Mouse (Mus musculus) urinary bladder, adult 2 months (tissue): ENCODE data around the gene Tfec. TPM values are rescaled to one million over a fixed set of nuclear protein-coding genes. Genes with fewer than 3 reads are reported as not detected.

ENCODE experiments used
- DNase-seq: peaks from one replicate; pipeline ENCODE4 v3.0.0; 2022; ENCODE audit warnings: low spot score
- polyA plus RNA-seq: library from polyadenylated mRNA; depleted of rRNA; stranded (reverse); fragments of >200 nt; gene quantifications from 2 replicates; pipeline ENCODE4 v1.2.3, GENCODE M21; 2012; rRNA removed

The Tfec gene
- polyA plus RNA-seq: 2.2 and 3.0 TPM in 2 replicates

DNA sequence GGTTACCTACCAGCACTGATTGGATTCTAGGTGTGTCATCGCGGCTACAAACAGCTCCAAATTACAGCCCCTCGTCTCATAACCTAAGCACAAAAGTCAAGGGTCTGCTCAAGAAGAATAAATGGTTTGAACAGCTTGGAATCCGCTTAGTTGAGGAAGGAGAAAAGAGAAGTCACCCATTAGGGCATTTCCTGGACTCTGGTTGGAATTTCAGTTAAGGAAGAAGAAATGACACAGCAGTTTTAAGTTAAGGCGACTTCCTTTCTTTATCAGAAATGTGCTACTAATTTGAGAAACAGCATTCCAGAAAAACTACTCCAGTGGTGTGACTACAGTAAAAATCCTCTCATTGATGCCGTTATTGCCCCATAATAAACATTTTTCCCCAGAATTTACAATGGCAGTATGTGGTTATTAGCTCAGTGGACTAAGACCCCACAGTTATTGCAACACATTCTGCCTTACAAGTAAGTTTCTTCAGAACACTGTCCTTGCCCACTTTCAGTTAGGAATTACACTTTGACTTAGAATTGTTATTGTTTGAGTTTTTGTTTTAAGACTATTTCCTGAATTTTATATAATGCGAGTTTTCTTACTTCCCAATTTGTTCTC, at the start of gene Tfec:
Gene Tfec, minus strand, starts transcription at position 191 of the 612 bp plus-strand sequence.
- no peak for DNase-seq

DNA sequence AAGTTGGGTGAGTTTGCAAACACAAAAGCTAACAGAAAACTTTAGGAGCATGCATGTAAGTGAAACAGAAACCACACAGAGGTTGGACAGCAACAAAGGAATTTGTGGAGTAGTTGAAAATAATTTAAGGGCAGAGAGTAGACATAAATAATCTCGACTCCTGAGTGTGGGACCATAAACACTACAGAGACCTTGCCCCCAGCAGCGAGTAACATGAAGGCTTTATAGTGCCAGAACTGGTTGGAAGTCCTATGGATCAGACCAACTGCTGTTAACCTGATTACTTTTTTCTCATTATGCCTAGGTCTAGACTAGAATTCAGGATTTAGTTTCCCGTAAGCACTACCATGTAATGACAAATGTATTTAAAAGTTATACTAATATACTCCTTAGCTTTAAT, 49.6 kb upstream of the Tfec start:
- no peak for DNase-seq

DNA sequence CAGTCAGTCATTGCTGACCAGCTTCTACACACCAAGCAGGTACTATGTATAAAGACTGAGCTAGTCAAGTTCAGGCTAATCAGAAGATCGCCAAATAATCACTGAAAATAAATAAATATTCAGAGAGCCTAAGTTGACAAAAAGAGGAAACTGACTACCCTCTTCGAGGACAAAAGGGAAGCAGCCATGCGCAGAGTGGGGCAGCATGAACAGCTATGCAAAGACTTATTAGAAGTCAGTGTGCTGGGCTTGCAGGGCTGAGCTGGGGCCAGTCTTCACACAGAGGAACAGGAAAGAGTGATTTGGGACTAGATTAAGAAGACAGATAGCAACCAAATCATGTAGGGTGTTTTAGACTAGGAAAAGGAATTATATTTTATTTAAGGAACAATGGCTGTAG, 45.3 kb upstream of the Tfec start:
- no peak for DNase-seq

DNA sequence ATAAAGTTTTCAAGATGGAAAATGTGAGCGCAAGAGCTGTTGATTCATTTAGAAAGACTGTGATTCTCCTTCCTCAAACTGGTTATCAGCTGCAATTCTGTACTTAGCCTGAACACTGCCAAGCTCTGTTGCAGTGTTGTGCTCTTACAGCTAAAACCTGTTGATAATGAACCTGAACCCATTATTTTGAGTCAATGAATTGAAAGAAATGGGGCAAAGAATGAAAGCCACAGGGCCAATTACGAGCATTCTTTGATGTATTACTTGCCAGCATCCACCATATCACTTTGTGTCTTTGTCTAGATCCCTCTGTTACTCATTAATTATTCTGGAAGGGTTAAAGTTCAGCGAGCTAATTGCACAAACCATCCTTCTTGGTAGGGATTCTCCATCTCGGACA, 44.2 kb upstream of the Tfec start:
- no peak for DNase-seq

DNA sequence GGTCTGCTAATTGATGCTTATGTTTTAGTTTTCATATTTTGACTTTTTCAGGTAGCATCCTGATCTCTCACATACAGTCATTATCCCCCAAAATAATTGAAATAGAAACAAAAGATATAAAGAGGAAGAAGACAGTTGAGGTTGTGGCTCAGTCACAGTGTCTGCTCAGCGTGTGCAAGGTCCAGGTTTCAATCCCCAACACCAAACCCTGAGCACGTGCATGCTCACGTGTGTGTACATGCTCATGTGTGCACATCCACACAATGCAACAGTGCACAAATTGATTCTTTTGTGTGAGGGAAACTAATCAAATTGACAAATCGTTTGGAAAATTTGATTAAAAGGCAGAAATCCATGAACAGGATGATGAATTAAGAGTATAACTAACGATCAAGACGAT, 32.8 kb upstream of the Tfec start:
- no peak for DNase-seq

DNA sequence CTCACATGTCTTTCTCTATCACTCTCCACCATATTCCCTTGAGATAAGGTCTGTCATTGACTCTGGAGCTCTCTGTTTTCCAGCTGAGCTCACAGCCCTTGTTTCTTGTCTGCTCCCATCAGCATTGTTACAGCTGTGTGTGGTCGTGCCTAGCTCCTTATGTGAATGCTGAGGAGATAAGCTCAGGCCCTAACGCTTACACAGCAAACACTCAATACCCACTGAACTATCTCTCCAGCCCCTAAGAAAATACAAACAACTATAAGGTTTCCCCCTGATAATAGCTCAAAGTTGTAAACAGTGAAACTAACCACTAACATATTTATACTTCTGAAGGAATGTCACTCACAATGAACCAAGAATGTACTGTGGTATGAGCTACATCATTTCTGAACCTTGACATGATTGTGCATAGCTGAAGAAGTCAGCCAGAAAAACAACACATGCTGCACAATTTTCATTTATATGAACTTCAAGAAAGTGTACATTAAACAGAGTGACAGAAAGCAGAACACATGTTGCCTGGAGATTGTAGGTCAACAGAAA, 21.9 kb upstream of the Tfec start:
- no peak for DNase-seq

DNA sequence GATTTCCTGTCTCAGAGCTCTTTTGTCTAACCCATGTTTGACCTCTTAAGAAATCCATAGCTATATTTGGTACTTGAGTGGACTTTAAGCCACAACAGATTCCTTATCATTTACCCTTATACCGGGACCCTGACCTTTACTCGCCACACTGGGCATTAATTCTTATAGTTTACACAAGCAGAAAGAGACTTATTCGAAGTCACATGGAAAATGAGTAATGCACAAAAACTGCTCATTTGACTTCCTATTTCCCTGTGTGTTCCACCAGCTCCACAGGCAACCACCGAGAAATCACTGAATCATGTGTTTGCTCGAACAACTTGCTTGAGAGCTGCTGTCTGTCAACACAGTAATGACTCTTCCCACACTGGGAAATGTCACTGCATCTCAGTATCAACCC, 6.4 kb downstream of the Tfec start:
- no peak for DNase-seq

DNA sequence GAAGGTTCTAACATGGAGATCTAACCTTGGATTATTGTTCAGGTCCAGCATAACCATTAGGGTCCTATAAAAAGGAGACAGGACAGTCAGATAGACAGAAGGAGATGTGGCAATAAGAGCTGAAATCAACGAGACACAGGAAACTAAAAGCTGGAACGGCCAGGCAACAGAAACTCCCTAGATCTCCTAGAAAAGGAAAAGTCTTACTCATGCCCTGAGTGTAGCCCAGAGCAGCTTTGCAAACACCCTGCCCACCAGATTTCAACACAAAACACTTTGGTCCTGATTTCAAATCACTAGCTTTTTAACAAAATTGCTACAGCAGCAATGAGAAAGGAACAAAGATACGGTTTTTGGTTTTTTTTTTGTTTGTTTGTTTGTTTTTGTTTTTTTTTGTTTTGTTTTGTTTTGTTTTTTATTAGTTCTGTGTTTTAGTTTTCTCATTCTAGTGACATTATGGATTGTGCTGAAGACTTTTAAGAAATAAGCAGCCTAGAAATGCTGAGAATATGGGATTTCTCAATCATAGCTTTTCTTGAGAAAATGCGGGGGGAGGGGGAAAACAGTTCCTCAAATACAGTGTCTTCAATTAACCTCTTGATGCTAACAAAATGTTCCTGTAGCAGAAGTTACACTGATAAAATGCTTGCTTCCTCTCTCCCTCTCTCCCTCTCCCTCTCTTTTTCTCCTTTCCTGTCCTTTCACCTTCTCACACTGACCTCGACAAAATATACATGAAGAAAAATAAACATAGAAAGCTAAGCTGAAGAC, 14.5 kb downstream of the Tfec start:
- DNase-seq: no peak

DNA sequence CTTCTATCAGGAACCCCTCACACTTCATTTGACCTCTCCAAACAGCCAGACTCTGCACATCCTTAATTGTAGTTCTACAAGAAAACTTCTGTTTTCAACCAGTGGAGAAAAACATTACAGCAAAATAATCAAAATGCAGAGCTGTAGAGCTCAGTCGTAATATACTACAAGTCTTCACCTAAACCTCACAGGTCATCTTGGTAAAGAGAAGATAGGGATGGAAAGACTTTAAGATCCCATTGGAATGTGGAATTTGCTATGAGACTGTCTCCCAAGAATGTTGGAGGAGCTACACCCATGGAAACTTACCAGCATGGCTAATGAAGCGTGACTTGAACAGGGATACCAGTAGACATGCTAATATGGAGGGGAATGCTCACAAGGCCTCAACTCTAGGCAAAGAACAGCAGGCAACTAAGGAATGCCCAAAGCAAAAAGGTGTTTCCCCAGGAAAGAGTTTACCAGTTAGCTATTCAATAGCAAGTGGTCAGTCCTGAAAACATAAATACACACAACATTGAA, 24.2 kb downstream of the Tfec start:
- DNase-seq: no peak

DNA sequence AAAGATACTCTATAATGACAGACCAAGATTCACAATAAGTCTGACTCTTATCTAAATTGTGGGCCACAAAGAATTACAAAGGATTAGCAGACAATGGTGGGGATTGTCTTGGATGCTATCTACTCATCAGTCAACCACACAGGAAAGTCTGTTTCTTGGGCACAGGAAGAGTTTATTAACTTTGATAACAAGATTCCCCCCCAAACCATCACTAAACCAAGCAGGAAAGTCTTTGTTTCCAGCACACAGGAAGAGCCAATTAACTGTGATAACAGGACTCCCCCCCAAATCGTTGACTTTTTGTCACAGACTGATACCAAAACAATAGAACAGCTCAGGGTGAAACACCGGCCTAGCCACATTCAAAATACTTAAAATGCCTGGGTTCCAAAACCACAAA, 28.2 kb downstream of the Tfec start:
- DNase-seq: no peak

DNA sequence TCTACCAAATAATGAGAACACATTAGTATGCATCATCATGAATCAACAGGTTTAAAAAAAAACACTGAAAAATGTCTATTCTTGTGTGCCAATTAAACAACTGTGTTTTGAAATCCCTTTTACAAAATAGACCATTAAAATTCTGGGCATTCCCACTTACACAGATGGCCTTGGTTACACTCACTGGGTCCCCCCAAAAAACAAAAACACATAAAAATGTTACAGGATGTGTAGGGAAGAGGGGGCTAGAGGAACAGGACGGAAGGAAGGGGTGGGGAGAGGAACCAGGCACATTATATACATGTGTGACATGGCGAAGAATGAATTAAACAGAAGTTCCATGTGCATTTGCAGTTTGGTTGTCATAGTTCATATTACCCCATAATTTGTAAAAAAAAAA, 29.9 kb downstream of the Tfec start:
- no peak for DNase-seq

DNA sequence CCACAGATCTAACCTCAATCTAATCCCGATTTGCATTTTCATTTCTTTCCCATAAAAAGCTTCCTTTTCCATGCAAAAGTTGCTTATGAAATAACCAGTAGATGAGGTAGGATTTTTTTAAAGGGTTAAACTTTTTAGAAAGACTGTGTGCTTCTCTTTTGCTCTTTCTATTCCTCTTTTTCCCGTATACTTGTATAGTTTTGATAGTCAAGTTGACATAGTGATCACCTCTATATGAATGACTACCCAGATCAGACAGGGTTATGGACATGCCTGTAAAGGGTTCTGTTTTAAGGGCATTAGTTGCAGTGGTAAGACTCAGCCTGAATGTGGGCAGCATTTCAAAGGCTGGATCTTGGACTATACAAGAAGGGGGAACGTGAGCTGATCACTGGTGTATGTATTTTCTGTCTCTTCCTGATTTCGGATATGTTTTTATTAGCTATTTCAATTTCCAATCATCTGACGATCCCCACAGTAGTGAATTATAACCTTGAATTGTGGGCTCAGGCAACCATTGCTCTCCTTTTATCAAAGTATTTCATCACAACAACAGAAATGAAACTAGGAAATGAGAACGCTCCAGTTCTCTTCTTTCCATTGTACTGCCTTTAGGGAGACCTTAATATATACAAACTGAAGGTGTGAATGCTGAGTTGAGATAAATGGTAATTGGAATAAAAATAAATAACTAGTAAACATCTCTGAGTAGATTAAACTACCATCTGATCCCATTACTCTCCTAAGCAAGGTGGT, 35.3 kb downstream of the Tfec start:
- DNase-seq: no peak

DNA sequence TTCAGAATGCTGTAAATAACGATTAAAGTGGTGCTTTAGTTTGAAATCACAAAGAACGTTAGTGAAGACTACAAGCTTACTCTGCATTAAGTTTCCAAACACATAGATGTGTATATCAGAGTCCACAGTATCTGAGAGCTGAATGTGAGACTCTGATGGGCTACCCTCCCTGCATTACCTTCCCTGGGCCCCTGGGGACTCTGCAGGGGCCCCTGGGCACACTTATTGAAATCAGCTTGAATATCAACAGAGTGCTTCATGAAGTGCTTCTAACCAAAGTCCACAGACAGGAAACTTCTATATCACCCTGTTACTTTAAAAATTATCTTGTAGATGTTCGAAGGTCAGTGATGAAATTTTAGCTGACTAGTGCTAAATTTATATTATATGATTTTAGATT, 36.2 kb downstream of the Tfec start:
- DNase-seq: no peak

DNA sequence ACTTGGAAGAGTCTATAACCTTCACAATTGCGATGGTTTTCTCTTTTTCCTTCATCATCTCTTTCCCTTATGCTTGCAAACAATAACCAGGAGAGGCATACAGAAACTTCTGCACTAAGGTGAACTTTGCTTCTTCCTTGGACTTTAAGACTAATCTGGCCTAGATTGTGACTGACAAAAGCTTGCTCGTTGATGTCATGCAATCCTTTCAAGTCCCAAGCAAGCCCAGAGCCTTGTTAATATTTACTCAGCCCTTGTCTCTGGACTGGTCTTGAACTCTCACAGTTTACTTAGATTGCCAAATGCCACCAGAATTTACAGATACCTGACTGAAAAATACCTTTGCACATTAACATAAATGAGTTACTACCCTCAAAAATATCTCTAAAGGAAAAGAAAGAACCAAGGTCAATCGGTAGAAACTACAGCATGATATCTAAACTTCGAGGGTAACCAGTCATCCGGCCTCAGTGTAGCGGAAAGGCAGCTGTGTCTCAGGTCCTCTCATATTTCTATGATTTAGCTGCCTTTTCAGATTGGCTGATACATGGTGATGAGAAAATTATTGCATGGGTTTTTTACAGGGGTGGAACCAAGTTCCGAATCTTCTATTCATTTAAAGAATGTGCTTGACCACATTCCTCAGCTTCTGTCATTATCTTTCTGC, 42.2 kb downstream of the Tfec start:
- no peak for DNase-seq

DNA sequence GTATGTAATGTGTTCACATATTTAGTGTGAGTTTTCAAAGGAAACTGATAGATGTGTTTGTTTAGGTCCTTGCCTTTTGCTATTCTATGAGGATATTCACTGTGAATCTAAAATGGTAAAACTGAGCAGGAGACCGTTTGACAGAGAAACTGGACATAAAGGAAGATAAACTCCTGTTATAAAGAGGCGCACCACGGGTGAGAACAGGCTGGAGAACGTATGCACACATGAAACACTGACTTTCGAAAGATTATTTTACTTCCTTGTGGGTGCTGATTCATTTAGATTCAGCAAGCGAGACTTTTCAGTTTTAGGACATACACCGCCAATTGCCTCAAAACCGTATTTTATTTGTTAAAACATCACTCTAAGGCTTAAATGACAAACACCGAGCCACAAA, 43.3 kb downstream of the Tfec start:
- DNase-seq: no peak

DNA sequence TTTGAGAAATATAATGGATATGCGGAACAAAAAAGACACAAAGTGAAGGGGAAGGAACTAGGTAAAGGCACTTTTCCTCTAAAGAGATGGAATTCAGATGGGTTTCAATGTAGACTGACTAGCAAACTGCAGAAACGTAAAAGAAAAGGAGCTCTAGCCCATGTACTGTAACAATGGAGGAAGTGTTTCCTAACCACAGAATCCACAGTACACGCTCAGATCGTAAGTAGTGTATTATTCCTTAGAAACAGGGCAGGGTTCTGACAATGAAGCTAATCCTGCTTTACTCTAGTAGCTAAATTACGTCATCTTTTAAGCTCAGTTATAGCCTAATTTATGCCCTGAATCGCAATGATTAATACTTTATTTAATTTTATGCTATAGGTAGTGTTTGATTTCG, 51.7 kb downstream of the Tfec start:
- no peak for DNase-seq

DNA sequence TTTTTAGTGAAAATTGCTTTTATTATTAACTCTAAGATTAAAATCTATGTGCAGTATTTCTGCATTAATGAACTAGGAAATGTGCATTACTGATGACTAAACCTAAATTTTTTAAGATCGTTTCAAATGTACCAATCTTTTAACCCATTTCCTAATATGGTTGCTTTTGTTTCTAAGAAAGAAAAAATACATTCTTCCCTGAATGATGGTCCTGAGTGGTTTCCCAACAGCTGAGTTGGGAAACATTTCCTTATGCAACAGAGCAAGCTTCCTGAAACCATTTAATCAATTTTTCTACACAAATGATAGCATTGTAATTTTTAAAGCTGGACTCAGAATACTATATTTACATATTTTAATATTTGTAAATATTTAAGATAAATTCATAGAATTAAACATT, 62.6 kb downstream of the Tfec start:
- no peak for DNase-seq

DNA sequence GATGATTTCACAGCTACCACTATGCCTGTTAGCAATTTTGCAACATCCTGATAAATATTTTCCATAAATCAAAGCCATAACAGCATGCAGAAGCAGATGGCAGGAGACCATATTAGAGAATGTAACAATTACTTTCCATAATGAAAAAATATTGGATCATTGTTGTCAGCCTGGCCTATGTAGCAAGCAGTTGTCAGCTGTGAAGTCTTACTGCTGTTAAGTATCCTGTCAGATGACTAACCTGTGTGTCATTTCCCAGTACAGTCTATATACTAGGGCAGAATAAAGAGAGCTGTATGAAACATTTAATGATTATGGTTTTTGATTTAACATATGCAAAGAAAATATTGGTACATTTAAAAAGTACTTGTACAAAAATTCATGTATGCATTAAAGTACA, 69.9 kb downstream of the Tfec start:
- no peak for DNase-seq

DNA sequence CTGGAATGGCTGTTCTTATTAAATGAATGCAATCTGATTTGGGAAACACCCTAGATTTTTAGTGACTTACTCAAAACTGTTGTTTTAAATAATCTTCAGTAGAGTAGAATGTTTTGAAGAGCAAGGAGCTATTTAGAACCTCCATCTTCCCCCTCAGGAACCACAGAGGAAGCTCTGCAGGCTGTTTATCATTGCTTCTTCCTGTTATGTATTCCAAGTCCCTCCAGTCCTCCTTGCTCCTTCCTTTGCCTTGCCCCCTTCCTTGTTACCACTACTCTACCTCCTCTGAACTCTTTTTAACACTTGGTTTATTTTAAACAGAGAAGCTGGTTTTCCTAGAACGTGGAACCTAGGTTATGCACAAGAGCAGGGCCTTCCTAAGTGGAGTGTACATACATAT, 76.3 kb downstream of the Tfec start:
- no peak for DNase-seq

DNA sequence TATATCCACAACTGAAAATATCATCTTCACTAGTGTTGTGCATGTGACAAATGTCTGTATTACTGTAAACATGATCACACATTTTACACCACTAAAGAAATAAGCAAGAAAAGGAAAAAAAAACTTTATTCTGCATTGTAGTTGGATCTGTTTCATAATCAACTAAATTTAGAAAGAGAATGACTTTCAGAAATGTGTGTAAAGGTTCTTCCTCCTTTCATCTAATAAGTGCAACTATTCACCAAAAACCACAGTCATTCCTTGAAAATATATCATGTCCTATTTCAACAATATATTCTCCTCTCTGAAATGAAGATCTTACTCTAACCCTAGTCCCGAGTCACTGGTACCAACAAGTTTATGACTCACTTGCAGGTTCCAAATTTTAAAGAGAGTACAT, 91.9 kb downstream of the Tfec start:
- no peak for DNase-seq

DNA sequence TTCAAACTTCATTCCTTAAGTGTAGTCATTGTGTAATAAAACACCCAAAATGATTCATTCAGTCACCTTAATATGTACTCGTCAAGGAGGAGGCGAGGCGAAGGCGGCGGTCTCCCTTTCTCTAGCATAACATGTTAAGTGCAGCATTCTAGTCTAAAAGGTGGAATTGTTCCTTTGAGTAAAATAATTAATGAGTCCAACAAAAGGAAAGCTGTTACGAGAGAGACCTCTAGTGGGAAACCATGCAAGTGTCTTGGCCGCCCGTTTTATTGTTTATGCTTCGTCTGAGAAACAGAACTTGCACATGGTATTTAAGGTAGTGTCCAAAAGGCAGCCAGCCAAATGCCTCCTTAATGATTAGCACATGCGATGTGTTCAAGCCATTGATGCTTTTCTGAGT, 100.6 kb downstream of the Tfec start:
- no peak for DNase-seq

DNA sequence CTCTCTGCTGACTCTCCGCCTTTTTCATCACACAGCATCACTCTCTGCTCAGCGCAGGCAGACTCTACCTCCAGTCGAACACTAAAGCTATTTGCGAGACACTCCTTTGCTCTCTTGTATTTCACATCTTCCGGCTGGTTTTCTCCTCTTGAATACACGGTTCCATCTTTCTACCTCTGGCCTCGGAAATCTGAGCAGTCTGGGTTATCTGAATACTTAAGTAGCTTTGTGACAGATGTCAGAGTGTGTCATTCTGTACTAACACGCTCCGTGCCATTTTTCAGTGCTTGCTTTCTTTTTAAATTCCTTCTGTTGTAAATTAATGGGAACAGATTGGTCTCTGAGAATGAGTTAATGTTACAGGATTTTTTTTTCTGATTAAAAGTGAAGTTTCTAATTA, 101.3 kb downstream of the Tfec start:
- DNase-seq: no peak
